Mouse (Mus musculus): ENCODE data around the gene Cdca5. TPM values are rescaled to one million over a fixed set of nuclear protein-coding genes. Genes with fewer than 3 reads are reported as not detected.
A peak's percentile ranks its signal among the peaks of the same experiment; 100 is the strongest.

The Cdca5 gene
- polyA plus RNA-seq, 1 experiment from 2014 or later, result 70.6 TPM

- Histone ChIP-seq H3K4me1 (peaks cover 39% of the 10 kb centered on the region), H3K4me3 (peak overlapping the region; percentile 69), H3K27ac (peak overlapping the region; percentile 85), H3K9me3 (replicated peaks) (no peaks in the 10 kb centered on the region), H3K27me3 (ENCODE audit: low read depth, poor library complexity, severe bottlenecking) (no peaks in the 10 kb centered on the region), H3K36me3 (peaks cover 48% of the 10 kb centered on the region)
- DNase-seq (ENCODE audit: low spot score), result peak; percentile 92
- WGBS, result under 1% methylated on average over 30 of the region's 30 CpGs
These were observed 17.6 kb upstream of the Cdca5 start for GRCm38 (mm10) chr19:6067011-6067723.

GRCm38 (mm10) chr19:6067724-6068415 lies 16.9 kb upstream of the Cdca5 start, which contains the start of gene Tm7sf2:
Gene Tm7sf2 (minus strand): TSS chr19:6068373.
- WGBS, result 10% methylated on average over 33 of the region's 33 CpGs
- Histone ChIP-seq H3K4me1 (peaks cover 32% of the 10 kb centered on the region), H3K27ac (peak within 1 kb of the TSS; percentile 85), H3K36me3 (peaks cover 49% of the 10 kb centered on the region), H3K4me3 (peak within 1 kb of the TSS; percentile 69), H3K27me3 (ENCODE audit: low read depth, poor library complexity, severe bottlenecking) (no peaks in the 10 kb centered on the region), H3K9me3 (replicated peaks) (no peaks in the 10 kb centered on the region)
- DNase-seq (ENCODE audit: low spot score), result peak; percentile 92

GRCm38 (mm10) chr19:6068951-6069350 lies 15.8 kb upstream of the Cdca5 start:
- DNase-seq (ENCODE audit: low spot score), result no peak
- WGBS, result 86% methylated on average over 4 of the region's 4 CpGs
- no peaks in the 10 kb centered on the region for H3K9me3 ChIP-seq (replicated peaks)
- H3K36me3 ChIP-seq, result peaks cover 51% of the 10 kb centered on the region
- peaks cover 28% of the 10 kb centered on the region for H3K4me1 ChIP-seq
- peak overlapping the region; percentile 69; the same call in 1 of the 2 replicates for H3K4me3 ChIP-seq
- H3K27ac ChIP-seq, result no peak overlapping the region
- no peaks in the 10 kb centered on the region for H3K27me3 ChIP-seq (ENCODE audit: low read depth, poor library complexity, severe bottlenecking)

GRCm38 (mm10) chr19:6069851-6070250 lies 14.9 kb upstream of the Cdca5 start:
- H3K4me3 ChIP-seq, result no peak overlapping the region
- no peak overlapping the region for H3K27ac ChIP-seq
- 88% methylated on average over 10 of the region's 10 CpGs for WGBS
- H3K9me3 ChIP-seq (replicated peaks), result no peaks in the 10 kb centered on the region
- H3K27me3 ChIP-seq (ENCODE audit: low read depth, poor library complexity, severe bottlenecking), result no peaks in the 10 kb centered on the region
- peaks cover 28% of the 10 kb centered on the region for H3K4me1 ChIP-seq
- no peak for DNase-seq (ENCODE audit: low spot score)
- H3K36me3 ChIP-seq, result peaks cover 58% of the 10 kb centered on the region

- Histone ChIP-seq H3K27ac (no peak overlapping the region), H3K36me3 (peaks cover 63% of the 10 kb centered on the region), H3K27me3 (ENCODE audit: low read depth, poor library complexity, severe bottlenecking) (no peaks in the 10 kb centered on the region), H3K4me3 (no peak overlapping the region), H3K4me1 (peaks cover 28% of the 10 kb centered on the region), H3K9me3 (replicated peaks) (no peaks in the 10 kb centered on the region)
- WGBS, result 88% methylated on average over 31 of the region's 31 CpGs
- DNase-seq (ENCODE audit: low spot score), result no peak
These were observed 14.1 kb upstream of the Cdca5 start for GRCm38 (mm10) chr19:6070571-6071250.

GRCm38 (mm10) chr19:6071261-6071660 lies 13.5 kb upstream of the Cdca5 start:
- WGBS, result 92% methylated on average over 19 of the region's 19 CpGs
- Histone ChIP-seq H3K4me1 (peaks cover 28% of the 10 kb centered on the region), H3K9me3 (replicated peaks) (no peaks in the 10 kb centered on the region), H3K36me3 (peaks cover 63% of the 10 kb centered on the region), H3K27me3 (ENCODE audit: low read depth, poor library complexity, severe bottlenecking) (no peaks in the 10 kb centered on the region), H3K4me3 (no peak overlapping the region), H3K27ac (no peak overlapping the region)
- DNase-seq (ENCODE audit: low spot score), result no peak

GRCm38 (mm10) chr19:6073889-6074288 lies 10.9 kb upstream of the Cdca5 start:
- H3K27me3 ChIP-seq (ENCODE audit: low read depth, poor library complexity, severe bottlenecking), result no peaks in the 10 kb centered on the region
- no peak overlapping the region for H3K4me3 ChIP-seq
- H3K27ac ChIP-seq, result no peak overlapping the region
- DNase-seq (ENCODE audit: low spot score), result no peak
- peaks cover 13% of the 10 kb centered on the region for H3K4me1 ChIP-seq
- H3K36me3 ChIP-seq, result peaks cover 58% of the 10 kb centered on the region
- 94% methylated on average over 5 of the region's 5 CpGs for WGBS
- no peaks in the 10 kb centered on the region for H3K9me3 ChIP-seq (replicated peaks)

- H3K9me3 ChIP-seq (replicated peaks), result no peaks in the 10 kb centered on the region
- peaks cover 13% of the 10 kb centered on the region for H3K4me1 ChIP-seq
- 1% methylated on average over 33 of the region's 33 CpGs for WGBS
- DNase-seq (ENCODE audit: low spot score), result peak; percentile 83
- H3K36me3 ChIP-seq, result peaks cover 54% of the 10 kb centered on the region
- H3K4me3 ChIP-seq, result peak within 1 kb of the TSS; percentile 78
- H3K27me3 ChIP-seq (ENCODE audit: low read depth, poor library complexity, severe bottlenecking), result no peaks in the 10 kb centered on the region
- H3K27ac ChIP-seq, result peak within 1 kb of the TSS; percentile 92
These were observed 8.0 kb upstream of the Cdca5 start, which contains the start of gene Vps51 for GRCm38 (mm10) chr19:6076564-6077393. Gene Vps51 (minus strand): TSS chr19:6077231.

- H3K36me3 ChIP-seq, result peaks cover 45% of the 10 kb centered on the region
- no peaks in the 10 kb centered on the region for H3K27me3 ChIP-seq (ENCODE audit: low read depth, poor library complexity, severe bottlenecking)
- no peak within 1 kb of the TSS for H3K27ac ChIP-seq
- WGBS, result 95% methylated on average over 12 of the region's 12 CpGs
- H3K4me1 ChIP-seq, result peaks cover 24% of the 10 kb centered on the region
- H3K4me3 ChIP-seq, result no peak within 1 kb of the TSS
- H3K9me3 ChIP-seq (replicated peaks), result no peaks in the 10 kb centered on the region
- no peak for DNase-seq (ENCODE audit: low spot score)
These were observed 4.8 kb upstream of the Cdca5 start, which contains the start of gene Tmem262 for GRCm38 (mm10) chr19:6079983-6080480. Gene Tmem262 (plus strand): TSS chr19:6080033.

GRCm38 (mm10) chr19:6082156-6082555 lies 2.6 kb upstream of the Cdca5 start, which contains the start of gene Gm28374:
Gene Gm28374 (minus strand): TSS chr19:6082256.
- 88% methylated on average over 9 of the region's 9 CpGs for WGBS
- Histone ChIP-seq H3K9me3 (replicated peaks) (no peaks in the 10 kb centered on the region), H3K4me3 (no peak within 1 kb of the TSS; the same call in 1 of the 2 replicates), H3K27ac (no peak within 1 kb of the TSS), H3K4me1 (peaks cover 24% of the 10 kb centered on the region), H3K27me3 (ENCODE audit: low read depth, poor library complexity, severe bottlenecking) (no peaks in the 10 kb centered on the region), H3K36me3 (peaks cover 54% of the 10 kb centered on the region)
- no peak for DNase-seq (ENCODE audit: low spot score)

GRCm38 (mm10) chr19:6085417-6085879 lies 665 bp downstream of the Cdca5 start:
- peak; percentile 72 for DNase-seq (ENCODE audit: low spot score)
- H3K9me3 ChIP-seq (replicated peaks), result no peaks in the 10 kb centered on the region
- 1% methylated on average over 17 of the region's 17 CpGs for WGBS
- H3K27me3 ChIP-seq (ENCODE audit: low read depth, poor library complexity, severe bottlenecking), result no peaks in the 10 kb centered on the region
- H3K4me3 ChIP-seq, result peak overlapping the region; percentile 74
- peaks cover 18% of the 10 kb centered on the region for H3K4me1 ChIP-seq
- peaks cover 76% of the 10 kb centered on the region for H3K36me3 ChIP-seq
- peak overlapping the region; percentile 84 for H3K27ac ChIP-seq

- Histone ChIP-seq H3K36me3 (peaks cover 79% of the 10 kb centered on the region), H3K9me3 (replicated peaks) (no peaks in the 10 kb centered on the region)
- WGBS, result 94% methylated on average over 13 of the region's 13 CpGs
These were observed 4.1 kb downstream of the Cdca5 start for GRCm38 (mm10) chr19:6088841-6089240.

More at GRCm38 (mm10) chr19:6088841-6089240, 4.1 kb downstream of the Cdca5 start:
- Histone ChIP-seq H3K4me1 (peaks cover 13% of the 10 kb centered on the region), H3K27me3 (ENCODE audit: low read depth, poor library complexity, severe bottlenecking) (no peaks in the 10 kb centered on the region), H3K4me3 (no peak overlapping the region), H3K27ac (no peak overlapping the region)
- DNase-seq (ENCODE audit: low spot score), result no peak
